Mouse (Mus musculus) embryo, embryonic 11 days (tissue): Measurements from ENCODE around the gene Slc2a3.
"Not testable (repeated sequence)": the region's sequence is repeated elsewhere in the genome, so short reads cannot be mapped to it uniquely, and the experiment has no call there.

Source experiments
- DNase-seq: peaks from one replicate; pipeline ENCODE4 v3.0.0-alpha.2; 2015

Slc2a3 gene

DNA sequence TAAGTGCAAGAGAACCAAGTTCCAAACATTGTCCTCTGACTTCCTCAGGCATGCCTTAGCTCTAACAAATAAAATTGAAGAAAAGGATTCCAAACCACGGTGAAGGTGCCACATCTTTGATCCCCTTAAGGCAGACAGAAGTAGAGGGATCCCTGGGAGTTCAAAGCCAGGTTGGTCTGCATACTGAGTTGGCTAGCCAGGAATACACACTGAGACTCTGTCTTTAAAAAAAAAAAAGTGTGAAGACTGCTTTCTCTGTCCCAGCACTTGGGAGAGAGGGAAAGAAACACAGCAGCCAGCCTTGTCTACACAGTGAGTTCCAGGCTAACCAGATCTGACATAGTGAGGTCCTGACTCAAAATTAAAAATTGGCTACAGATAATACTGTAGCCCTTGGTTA, 97.7 kb downstream of the Slc2a3 start:
- DNase-seq: no peak

DNA sequence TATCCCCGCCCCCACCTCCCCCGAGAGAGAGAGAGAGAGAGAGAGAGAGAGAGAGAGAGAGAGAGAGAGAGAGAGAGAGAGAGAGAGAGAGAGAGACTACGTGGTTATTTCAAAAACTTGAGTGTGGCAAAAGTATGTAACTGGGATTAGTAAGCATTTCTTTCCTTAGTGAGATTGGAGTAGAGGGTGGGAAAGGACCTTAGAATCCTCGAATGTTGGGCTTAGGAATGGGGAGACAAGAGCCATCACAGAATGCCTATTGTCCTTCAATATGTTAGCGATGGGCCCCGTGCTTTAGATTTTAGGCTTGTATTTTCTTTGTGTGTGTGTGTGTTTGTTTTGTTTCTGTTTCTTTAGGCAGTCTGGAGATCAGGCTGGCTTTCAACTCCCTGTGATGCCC, 98.2 kb downstream of the Slc2a3 start:
- DNase-seq: no peak

DNA sequence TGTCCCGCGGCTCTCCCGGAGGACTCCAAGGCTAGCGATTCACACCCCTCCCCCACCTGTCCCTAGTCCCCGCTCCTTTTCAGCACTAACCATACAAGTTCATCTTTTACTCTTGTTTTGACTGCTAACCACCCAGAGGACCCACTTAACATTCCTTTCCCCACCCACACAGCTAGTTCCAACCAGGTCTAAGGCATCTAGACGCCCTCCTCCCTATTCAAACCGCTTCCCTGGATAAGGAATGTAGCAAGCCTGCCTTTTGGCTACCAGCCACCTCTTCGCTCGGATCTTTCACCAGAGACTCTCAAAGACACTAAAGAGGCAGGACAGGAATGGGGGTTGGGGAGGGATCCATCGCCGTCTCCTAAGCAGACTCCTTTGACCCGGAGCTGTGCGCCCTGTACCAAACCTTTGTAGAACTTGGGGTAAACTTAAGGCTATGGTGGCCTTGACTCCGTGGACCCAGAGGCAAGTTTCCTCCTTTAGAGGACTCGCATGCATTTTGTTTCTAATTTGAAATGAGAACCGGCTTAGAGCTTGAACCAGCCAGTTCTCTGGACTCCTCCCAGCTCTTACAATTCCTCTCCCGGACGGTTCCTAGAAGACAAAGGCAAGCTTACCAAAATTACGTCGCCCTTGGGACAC, 98.8 kb downstream of the Slc2a3 start:
- peak; percentile 48 for DNase-seq

DNA sequence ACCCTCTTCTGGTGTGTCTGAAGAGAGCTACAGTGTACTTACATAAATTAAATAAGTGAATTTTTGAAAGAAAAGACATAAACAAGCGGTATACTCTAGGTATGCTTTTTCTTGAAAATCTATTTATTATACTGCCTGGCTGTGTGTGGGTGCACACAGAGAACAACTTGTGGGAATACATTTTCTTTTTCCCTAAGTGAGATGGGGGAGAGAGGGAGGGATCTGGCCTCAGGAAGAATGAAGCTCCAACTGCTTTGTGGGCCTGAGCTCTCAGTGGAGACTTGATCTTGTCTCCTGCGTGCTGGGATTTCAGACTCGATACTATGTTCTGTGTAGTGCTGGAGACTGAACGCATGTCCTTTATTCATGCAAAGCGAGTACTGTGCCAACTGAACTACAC, 99.6 kb downstream of the Slc2a3 start:
- DNase-seq: no peak

DNA sequence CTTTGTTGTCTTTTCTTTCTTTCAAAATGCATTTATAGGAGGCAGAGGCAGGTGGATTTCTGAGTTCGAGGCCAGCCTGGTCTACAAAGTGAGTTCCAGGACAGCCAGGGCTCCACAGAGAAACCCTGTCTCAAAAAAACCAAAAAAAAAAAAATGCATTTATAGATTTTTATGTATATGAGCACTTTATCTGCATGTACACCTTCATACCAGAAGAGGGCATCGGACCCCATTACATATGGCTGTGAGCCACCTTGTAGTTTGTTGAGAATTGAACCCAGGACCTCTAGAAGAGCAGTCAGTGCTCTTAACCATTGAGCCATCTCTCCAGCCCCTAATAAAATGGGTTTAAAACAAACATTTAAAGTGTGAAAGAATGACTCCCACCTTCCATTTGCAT, 101.8 kb downstream of the Slc2a3 start:
- not testable (repeated sequence) for DNase-seq

DNA sequence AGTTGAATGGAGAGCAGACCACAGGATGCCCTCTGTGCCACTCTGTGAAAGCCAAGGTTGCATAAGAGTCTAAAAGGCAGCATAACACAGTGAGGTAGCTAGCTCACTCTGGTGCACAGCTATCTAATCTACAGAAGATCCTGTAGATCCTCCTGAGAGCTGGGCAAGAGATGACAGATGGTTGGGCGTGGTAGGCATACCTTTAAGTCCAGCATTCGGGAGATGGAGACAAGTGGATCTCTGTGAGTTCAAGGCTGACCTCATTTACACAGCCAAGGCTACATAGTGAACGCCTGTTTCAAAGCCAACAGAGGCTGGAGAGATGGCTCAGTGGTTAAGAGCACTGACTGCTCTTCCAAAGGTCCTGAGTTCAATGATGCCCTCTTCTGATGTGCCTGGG, 106.0 kb downstream of the Slc2a3 start:
- no peak for DNase-seq

DNA sequence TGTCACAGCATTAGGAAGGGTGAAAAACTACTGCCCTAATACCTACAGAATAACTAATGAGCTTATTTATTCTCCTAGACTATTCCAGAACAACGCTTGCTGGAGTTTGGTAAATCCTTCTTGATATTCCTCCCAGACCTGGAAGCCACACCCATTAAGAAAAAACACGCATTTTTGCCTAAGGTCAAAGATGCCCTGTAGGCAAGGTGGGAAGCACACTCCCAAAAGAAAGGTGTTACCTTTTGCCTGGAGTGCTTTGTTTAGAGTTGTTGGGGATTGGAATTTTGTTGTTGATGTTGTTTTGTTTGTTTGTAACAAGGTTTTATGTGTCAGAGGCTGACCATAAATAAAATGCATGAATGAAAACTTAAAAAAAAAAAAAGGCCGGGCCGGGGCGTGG, 111.4 kb downstream of the Slc2a3 start:
- DNase-seq: no peak

DNA sequence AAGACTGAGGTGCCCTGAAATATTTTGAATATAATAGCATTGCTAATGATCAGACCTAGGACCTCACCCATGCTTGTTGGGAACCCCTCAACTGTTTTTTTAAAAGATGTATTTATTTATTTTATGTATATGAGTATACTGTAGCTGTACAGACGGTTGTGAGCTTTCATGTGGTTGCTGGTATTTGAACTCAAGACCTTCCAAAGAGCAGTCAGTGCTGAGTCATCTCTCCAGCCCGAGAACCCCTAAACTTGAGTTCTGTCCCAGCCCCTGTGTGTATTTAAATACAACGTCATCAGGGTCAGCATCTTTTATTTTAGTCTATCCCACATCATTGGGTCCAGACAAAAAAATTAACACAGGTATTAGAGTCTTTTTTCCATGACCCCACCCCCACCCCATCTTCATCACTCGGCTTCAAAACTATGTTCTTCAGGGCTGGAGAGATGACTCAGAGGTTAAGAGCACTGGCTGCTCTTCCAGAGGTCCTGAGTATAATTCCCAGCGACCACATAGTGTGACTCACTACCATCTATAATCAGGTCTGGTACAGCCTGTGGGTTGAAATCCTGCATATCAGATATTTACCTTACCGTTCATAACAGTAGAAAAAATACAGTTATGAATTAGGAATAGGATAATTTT, 111.9 kb downstream of the Slc2a3 start:
- DNase-seq: no peak

DNA sequence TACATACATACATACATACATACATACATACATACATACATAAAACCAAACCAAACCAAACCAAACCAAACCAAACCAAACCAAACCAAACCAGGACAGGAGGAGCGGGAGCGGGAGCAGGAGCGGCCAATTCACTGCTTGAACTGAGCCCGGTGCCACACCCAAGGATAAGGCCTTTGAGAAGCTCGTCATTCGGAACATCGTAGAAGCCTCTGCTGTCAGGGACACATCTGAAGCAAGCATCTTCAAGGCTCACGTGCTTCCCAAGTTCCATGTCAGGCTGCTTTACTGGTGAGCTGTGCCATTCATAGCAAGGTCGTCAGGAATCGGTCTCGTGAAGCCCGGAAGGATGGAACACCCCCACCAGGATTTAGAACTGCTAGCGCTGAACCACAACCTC, 114.7 kb downstream of the Slc2a3 start:
- DNase-seq: no peak

DNA sequence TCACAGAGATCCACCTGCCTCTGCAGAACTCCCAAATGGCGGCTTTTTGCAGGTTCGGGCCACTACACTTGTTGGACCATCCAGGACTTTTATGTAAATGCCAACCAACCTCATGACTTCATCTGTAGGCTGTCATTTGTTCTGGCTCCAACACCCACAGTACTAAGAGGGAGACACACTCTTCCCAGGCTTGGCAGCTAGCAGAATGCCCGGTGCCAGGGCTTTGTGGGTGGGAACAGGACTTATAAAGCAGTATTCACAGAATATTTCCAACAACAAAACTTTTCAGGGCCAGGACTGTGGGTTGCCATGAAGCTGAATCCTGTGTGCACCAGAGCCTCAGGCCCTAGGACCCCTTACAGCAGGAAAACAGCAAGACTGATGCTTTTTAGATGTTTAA, 118.8 kb downstream of the Slc2a3 start:
- no peak for DNase-seq
